Mouse (Mus musculus): ENCODE data around the gene Eogt.
A peak's percentile ranks its signal among the peaks of the same experiment; 100 is the strongest.

Gene Eogt

DNA sequence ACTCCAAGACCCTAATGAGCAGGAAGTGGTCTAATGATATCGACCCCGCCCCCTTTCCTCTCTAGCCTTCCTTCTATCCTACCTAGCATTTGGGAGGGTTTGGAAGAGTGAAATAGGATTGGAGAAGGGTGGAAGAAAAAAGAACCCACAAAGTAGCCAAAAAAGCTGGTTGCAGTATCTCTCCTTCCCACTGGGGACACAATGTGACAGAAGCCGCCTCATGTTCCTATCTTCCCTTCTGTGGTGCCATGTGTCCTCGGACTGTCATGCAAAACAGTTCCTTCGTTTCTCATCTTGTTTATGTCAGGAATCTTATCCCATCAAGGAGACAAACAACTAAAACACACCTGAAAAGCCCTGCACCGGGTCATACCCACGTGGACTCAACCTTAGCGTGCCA, 42.9 kb downstream of the Eogt start:
- DNase-seq (ENCODE audit: low spot score), result no peak

DNA sequence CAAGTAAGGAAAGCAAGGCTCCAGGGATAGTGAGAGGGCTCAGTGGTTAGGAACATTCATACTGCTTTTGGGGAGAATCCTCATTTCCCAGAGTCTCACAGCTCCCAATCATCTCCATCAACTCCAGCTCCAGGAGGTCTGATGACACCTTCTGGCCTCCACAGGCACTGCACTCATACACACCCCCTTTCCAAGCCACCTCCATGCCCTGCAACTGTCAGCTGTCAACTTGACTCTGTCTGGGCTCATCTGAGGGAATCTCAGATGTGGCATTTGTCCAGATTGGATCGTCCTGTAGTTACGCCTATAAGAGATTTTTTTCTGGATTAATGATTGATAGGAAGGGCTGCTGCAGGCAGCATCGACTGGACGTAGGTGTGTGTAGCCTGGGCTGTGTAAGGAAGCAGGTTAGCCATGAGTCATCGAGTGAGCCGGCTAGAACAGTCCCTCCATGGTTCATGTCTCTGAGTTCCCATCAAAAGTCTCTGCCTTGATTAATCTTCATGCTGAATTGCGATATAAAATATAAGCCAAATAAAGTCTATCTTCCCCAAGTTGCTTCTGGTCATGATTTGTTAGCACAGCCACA, 44.6 kb downstream of the Eogt start:
- DNase-seq (ENCODE audit: low spot score), result peak; percentile 7

DNA sequence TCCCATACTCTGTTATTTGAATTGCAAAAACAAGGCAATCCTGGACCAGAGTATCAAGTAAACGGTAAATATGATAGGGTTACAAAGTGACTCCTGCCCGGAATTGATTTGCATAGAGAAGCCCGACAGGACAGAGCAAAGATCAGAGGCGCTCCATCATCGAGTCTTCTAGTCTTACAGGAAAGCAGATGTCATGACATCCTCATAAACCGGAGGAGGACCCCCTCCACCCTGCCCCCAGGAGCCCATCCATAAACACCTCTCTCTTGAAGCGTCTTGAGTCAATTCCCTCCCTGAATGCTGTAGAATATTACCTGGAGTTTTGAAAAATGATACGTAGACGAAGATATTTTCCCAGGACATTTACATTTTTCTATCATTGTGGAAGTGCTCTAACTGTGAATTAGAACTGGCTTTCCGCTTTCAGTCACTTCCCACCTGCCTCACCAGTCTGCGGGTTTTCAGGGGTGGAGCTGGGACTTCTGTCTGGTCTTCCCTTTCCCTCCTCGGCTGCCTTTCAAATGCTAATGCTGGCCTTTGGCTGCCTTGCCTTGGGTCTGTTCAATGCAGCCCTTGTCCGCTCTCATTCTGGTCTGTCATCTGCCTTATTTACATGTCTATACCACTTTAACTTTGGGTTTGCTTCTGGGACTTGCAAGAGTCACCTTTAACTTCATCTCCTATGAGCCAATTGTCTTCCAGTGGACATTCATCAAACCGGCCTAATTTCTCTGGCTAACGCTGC, 46.9 kb downstream of the Eogt start:
- DNase-seq (ENCODE audit: low spot score), result no peak

DNA sequence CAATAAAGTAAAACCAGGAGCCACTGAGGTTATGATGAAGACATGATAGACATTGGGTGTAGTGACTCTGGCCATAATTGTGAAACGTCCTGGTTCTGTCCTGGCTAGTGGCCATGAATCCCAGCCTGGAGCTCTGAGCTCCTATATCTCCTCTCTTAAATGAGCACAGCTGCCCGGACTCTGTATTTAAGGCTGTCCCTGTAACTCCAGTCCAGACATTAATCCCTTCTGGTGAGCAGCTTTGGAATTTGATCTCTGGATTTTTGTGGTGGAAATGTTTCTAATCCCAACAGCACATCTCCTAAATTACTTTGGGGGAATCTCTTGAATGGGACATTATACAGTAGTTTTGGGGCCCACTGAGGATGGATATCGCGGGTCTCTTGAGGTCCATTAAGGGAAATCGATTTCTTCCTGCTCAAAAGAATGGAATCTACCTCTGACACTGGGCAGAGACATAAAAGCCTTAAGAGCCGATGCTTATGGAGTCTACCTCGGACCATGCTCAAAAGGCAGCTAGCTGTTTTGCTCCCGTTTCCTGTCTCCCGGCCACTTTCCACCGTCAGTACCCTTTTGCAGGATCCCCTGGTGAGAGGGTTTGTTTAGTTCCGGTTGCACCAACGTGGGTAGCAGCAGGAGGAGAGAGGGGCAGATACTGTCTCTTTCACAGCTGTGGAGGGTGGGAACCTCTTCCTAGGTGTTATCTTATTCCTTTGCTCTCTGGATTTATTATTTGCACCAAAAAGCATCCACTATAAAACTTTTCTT, 47.6 kb downstream of the Eogt start:
- DNase-seq (ENCODE audit: low spot score), result no peak

- no peak for DNase-seq (ENCODE audit: low spot score)
These were observed 66.6 kb downstream of the Eogt start for GRCm38 (mm10) chr6:97082336-97082735.

DNA sequence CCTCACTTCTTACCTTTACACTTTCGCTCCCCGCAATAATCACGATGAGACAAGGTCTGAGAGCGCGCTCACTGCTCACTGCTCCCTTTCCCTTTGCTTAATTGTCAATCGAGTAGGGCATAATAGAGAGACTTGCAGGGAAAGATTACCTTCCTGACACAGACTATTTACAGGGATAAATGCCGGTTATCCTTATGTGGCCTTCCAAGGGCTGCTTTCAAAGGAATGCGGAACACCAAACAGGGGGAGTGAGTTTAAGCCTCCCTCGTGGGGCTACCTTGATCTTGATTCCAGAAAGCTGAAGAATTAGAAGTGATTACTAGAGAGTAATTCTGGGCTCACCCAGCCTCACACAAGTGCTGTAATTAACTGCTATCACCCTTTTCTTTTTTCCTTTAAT, 69.0 kb downstream of the Eogt start:
- DNase-seq (ENCODE audit: low spot score), result no peak

DNA sequence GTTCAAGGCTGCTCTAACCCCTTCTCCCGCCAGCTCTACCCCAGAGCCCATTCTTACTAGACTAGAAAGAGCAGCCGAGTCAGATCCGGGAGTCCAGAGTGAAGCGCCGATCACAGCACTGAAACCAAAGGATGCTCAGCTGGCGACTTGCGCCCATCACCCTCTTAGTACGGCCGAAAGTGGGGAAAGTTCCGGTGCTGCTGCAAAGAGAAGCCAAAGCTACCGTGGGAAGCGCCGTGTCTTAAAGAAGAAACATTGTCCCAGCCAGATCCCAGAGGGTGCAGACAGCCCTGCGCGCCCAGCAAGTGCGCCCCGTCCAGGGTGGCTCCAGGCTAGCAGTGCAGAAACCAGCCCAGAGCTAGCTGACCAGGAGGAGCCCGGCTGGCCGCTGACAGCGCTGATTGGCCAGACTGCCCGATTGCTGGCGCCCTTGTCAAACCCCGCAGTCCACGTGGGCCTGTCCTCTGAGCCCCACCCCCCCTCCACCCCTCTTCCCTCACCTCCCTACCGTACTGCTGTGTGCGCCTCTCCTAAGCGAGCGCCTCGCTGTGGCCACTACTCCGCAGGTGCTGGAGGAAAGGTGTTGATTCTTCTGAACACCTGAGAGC, 88.8 kb downstream of the Eogt start, which contains the start of gene Fam19a4:
Gene Fam19a4 (minus strand): TSS at position 340 of the 608 bp plus-strand sequence.
- DNase-seq (ENCODE audit: low spot score), result peak; percentile 45
